Mouse (Mus musculus): ENCODE results near the gene Sema6d.

DNA sequence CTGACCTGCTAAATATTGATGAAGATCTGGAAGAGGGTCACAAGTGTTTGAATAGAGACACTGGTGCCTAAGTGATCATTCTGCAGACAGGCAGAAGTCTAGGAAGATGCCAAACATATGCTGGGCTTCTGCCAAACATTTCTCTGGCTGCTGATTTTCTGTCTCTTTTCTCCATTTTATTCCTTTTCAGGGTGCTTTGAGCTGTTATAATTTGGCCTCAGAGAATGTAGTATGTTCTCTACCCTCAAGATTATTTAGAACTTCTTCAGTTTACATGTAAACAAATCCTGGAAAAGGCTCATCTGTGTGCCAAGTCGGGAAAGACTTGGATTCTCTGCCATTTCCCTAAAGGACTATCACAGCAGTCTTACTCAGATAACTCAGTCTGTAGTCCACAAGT, 406.0 kb downstream of the Sema6d start:
- TF ChIP-seq CTCF (IDR thresholded peaks at IDR 0.05; ENCODE audit: low read depth) (no peak), EP300 (IDR thresholded peaks at IDR 0.05; ENCODE audit: low read depth) (no peak)
